Comparison of ENCODE assay signal across 12 mouse cellular contexts in genomic region chr11:33934286-33934685, GRCm38 (mm10). TPM values are rescaled to one million over a fixed set of nuclear protein-coding genes. Genes with fewer than 3 reads are reported as not detected.
A peak's percentile ranks its signal among the peaks of the same experiment; 100 is the strongest.
DNase-seq lines count a peak whose midpoint lies in the region; ATAC-seq and TF ChIP-seq lines count a peak whose summit lies in the region.
"Had no signal": no experiment of that assay in that cellular context is flagged by ENCODE, and none has a peak within 500 bp of the region (broad histone marks: within the 10 kb centered on the region; RNA-seq: fewer than 3 reads in every experiment).

No protein-coding gene starts in this region.

- no peak for TF ChIP-seq EP300 in lung, postnatal 0 days (IDR thresholded peaks at IDR 0.05)
- TF ChIP-seq EP300 in liver, embryonic 14.5 days (IDR thresholded peaks at IDR 0.05; ENCODE audit: low read depth), result no peak

- H3K27me3 ChIP-seq in lung, postnatal 0 days (replicated peaks; ENCODE audit: insufficient read depth, low read length), result no peaks in the 10 kb centered on the region
- H3K27me3 ChIP-seq in G1E (ENCODE audit: insufficient read depth, low read length), result peaks cover 5% of the 10 kb centered on the region; the same call in 1 of the 2 replicates
- no peaks in the 10 kb centered on the region for H3K27me3 ChIP-seq in liver, embryonic 14.5 days (ENCODE audit: control insufficient read depth, insufficient read depth, low read length)
- H3K27me3 ChIP-seq: embryonic facial prominence, embryonic 13.5 days; hindbrain, embryonic 15.5 days; limb, embryonic 12.5 days had no signal

- H3K4me1 ChIP-seq in lung, postnatal 0 days (ENCODE audit: insufficient read depth, low read depth, low read length), result peaks cover 3% of the 10 kb centered on the region; the same call in 1 of the 2 replicates
- peaks cover 9% of the 10 kb centered on the region for H3K4me1 ChIP-seq in G1E (ENCODE audit: insufficient read depth, low read depth, low read length)
- peaks cover 0 to 13% of the 10 kb centered on the region in 2 experiments; a peak in 2 of 4 replicates for H3K4me1 ChIP-seq in liver, embryonic 14.5 days (replicated peaks; ENCODE audit: control insufficient read depth in 2 of 2, insufficient read depth in 2 of 2, low read length in 1 of 2)
- H3K4me1 ChIP-seq: embryonic facial prominence, embryonic 13.5 days had no signal

- H3K27ac ChIP-seq in lung, postnatal 0 days (ENCODE audit: low read length), result no peak overlapping the region
- H3K27ac ChIP-seq in liver, embryonic 14.5 days, result no peak overlapping the region
- H3K27ac ChIP-seq: embryonic facial prominence, embryonic 13.5 days; heart, embryonic 13.5 days; hindbrain, embryonic 15.5 days; limb, embryonic 12.5 days; macrophage had no signal

- DNase-seq in lung, postnatal 0 days (ENCODE audit: low spot score), result no peak
- DNase-seq in lung, postnatal 25 days (ENCODE audit: low spot score), result no peak
- no peak for DNase-seq in G1E (ENCODE audit: low spot score)
- no peak for DNase-seq in liver, embryonic 14.5 days (ENCODE audit: low read depth in 3 of 3, low spot score in 3 of 3)
- peak; percentile 51 for DNase-seq in thymus, postnatal 25 days
- DNase-seq in heart, postnatal 4 days, result no peak

- H3K4me2 ChIP-seq in lung, postnatal 0 days (replicated peaks; ENCODE audit: low read depth, low read length), result no peak overlapping the region
- no peak overlapping the region for H3K4me2 ChIP-seq in liver, embryonic 14.5 days (ENCODE audit: low read depth)
- H3K4me2 ChIP-seq: embryonic facial prominence, embryonic 13.5 days; heart, embryonic 13.5 days; hindbrain, embryonic 15.5 days; limb, embryonic 12.5 days had no signal

- H3K9me3 ChIP-seq in lung, postnatal 0 days (ENCODE audit: low read length), result no peaks in the 10 kb centered on the region
- peaks cover 31% of the 10 kb centered on the region for H3K9me3 ChIP-seq in G1E (replicated peaks)
- H3K9me3 ChIP-seq in liver, embryonic 14.5 days (ENCODE audit: control insufficient read depth, low read length), result no peaks in the 10 kb centered on the region
- H3K9me3 ChIP-seq: embryonic facial prominence, embryonic 13.5 days; heart, embryonic 13.5 days; hindbrain, embryonic 15.5 days; limb, embryonic 12.5 days had no signal

- H3K9ac ChIP-seq in lung, postnatal 0 days (replicated peaks; ENCODE audit: low read depth), result no peak overlapping the region
- no peak overlapping the region for H3K9ac ChIP-seq in liver, embryonic 14.5 days (replicated peaks)
- H3K9ac ChIP-seq: embryonic facial prominence, embryonic 13.5 days; heart, embryonic 13.5 days; hindbrain, embryonic 15.5 days; limb, embryonic 12.5 days had no signal

- H3K36me3 ChIP-seq in lung, postnatal 0 days (ENCODE audit: insufficient read depth, low read length), result no peaks in the 10 kb centered on the region
- H3K36me3 ChIP-seq in G1E (replicated peaks), result no peaks in the 10 kb centered on the region
- no peaks in the 10 kb centered on the region for H3K36me3 ChIP-seq in liver, embryonic 14.5 days (replicated peaks; ENCODE audit: control insufficient read depth, insufficient read depth, low read depth)
- H3K36me3 ChIP-seq: embryonic facial prominence, embryonic 13.5 days; heart, embryonic 13.5 days; hindbrain, embryonic 15.5 days; limb, embryonic 12.5 days had no signal

- ATAC-seq in lung, postnatal 0 days, result no peak
- no peak for ATAC-seq in G1E (ENCODE audit: extremely low read depth, insufficient number of reproducible peaks, low FRiP score, poor library complexity, severe bottlenecking)
- ATAC-seq in liver, embryonic 14.5 days (ENCODE audit: insufficient read depth), result no peak
- no peak for ATAC-seq in inflammation-experienced regulatory T-cells, adult 6 months

- 57% methylated on average over 9 of the region's 9 CpGs for WGBS in lung, postnatal 0 days
- WGBS in liver, embryonic 14.5 days (ENCODE audit: insufficient replicate concordance), result 52% methylated on average over 9 of the region's 9 CpGs

- TF ChIP-seq CTCF in lung, postnatal 0 days (IDR thresholded peaks at IDR 0.05), result peak; percentile 27
- TF ChIP-seq CTCF in G1E (IDR thresholded peaks at IDR 0.05; ENCODE audit: low read depth, low read length), result peak; percentile 55; the same call in 1 of the 2 replicates
- TF ChIP-seq CTCF in liver, embryonic 14.5 days (IDR thresholded peaks at IDR 0.05; ENCODE audit: low read depth), result peak; percentile 75

- no peak overlapping the region for H3K4me3 ChIP-seq in lung, postnatal 0 days (ENCODE audit: low read depth, low read length)
- H3K4me3 ChIP-seq in G1E (ENCODE audit: low read depth, low read length), result no peak overlapping the region
- H3K4me3 ChIP-seq in liver, embryonic 14.5 days (ENCODE audit: insufficient read depth in 1 of 2, low read depth in 2 of 2, low read length in 2 of 2), result no peak overlapping the region
- H3K4me3 ChIP-seq: embryonic facial prominence, embryonic 13.5 days; heart, embryonic 13.5 days; hindbrain, embryonic 15.5 days; limb, embryonic 12.5 days had no signal

RNA-seq across cellular contexts. Expression of gene Kcnmb1, which starts 28.5 kb away (rescaled TPM):
- polyA plus RNA-seq in lung, postnatal 0 days (2015; fragmentation: Nextera tagmentation; extraction: Ambion mirVana), result 0.66 and 0.74 TPM in 2 replicates
- total RNA-seq in G1E (2014; fragmentation: Nextera tagmentation) (not detected in 2 replicates), G1E (2017) (0.16 TPM in 1 of 2 replicates, not detected in the other)
- polyA plus RNA-seq in G1E (2012), result not detected in 2 replicates
- polyA plus RNA-seq in liver, embryonic 14.5 days (2012; rRNA removed), result 0.03 TPM in 2 replicates
- 0.08 TPM in 1 of 2 replicates, not detected in the other for polyA plus RNA-seq in liver, embryonic 14.5 days (2014; fragmentation: Nextera tagmentation; extraction: Ambion mirVana)
- 1 to 10 TPM in 1 of 2 experiments, under 1 TPM in 1; 0.86 to 1.0 TPM for total RNA-seq in heart, postnatal 4 days (2021)
- 1 to 10 TPM in 1 of 3 experiments, under 1 TPM in 2; 0.53 to 1.6 (median 0.66) TPM for polyA plus RNA-seq in inflammation-experienced regulatory T-cells, adult 6 months (2017; shearing (Covaris generic))
- polyA plus RNA-seq: macrophage had no signal

RNA-seq across cellular contexts. Expression of gene Kcnip1, which starts 58.7 kb away (rescaled TPM):
- 0.18 and 0.27 TPM in 2 replicates for polyA plus RNA-seq in lung, postnatal 0 days (2015; fragmentation: Nextera tagmentation; extraction: Ambion mirVana)
- total RNA-seq in G1E (2014; fragmentation: Nextera tagmentation) (not detected in 2 replicates), G1E (2017) (0.06 and 0.27 TPM in 2 replicates)
- not detected in 2 replicates for polyA plus RNA-seq in G1E (2012)
- 0.10 and 0.15 TPM in 2 replicates for polyA plus RNA-seq in liver, embryonic 14.5 days (2012; rRNA removed)
- 0.14 and 0.25 TPM in 2 replicates for polyA plus RNA-seq in liver, embryonic 14.5 days (2014; fragmentation: Nextera tagmentation; extraction: Ambion mirVana)
- not detected for total RNA-seq in heart, postnatal 4 days (2021)
- under 1 TPM in 1 of 3 experiments, not detected in 2; 0.58 TPM for polyA plus RNA-seq in inflammation-experienced regulatory T-cells, adult 6 months (2017; shearing (Covaris generic))
- polyA plus RNA-seq: macrophage had no signal
